Mouse (Mus musculus): Measurements from ENCODE around the gene Daw1. TPM values are rescaled to one million over a fixed set of nuclear protein-coding genes. Genes with fewer than 3 reads are reported as not detected.

Gene Daw1
- polyA plus RNA-seq, 1 experiment from 2014 or later = not detected

DNA sequence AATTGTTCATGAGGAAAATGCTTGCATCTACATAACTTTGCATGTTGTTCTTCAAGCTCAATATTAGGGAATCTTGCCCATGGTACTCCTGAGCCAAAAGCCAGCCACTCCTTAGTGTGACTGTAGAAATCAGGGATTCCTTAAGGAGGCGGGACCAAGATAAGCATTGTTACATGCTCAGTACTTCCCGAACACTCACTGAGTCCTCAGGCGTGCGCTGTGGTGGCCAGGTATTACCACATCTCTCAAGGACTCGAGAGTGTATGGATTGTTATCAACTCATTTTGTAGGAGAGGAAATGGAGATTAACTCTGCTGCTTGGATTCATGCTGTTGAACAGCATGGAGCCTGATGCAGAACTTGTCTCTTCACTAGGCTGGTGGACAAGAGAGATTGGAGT, 17.5 kb upstream of the Daw1 start:
- Histone ChIP-seq H3K27me3 (replicated peaks; ENCODE audit: low read depth, poor library complexity, severe bottlenecking) (no peaks in the 10 kb centered on the region), H3K9me3 (no peaks in the 10 kb centered on the region), H3K4me3 (no peak overlapping the region), H3K4me1 (no peaks in the 10 kb centered on the region), H3K27ac (replicated peaks) (no peak overlapping the region), H3K36me3 (replicated peaks) (no peaks in the 10 kb centered on the region)
- WGBS = 83% methylated on average over 5 of the region's 5 CpGs
- DNase-seq (ENCODE audit: low spot score) = no peak

DNA sequence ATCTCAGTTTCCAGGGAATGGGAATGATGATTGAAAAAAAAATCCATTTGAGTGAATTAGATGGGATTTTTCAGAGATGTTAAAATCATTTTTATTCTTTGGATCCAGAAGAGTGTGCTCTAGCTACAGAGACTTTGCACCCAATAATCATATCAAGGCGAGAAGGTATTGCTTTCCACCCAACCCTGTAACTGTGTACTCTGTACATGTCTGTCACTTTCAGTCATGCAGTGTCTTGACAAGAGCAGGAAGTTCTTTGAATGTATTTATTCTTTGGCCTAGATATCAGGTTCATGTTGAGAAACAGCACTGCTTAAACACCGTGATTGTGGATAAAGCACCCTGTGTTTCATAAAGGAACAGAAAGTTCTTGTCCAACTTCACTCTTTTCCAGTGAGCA, 13.0 kb upstream of the Daw1 start:
- Histone ChIP-seq H3K36me3 (replicated peaks) (no peaks in the 10 kb centered on the region), H3K9me3 (no peaks in the 10 kb centered on the region), H3K4me3 (no peak overlapping the region), H3K4me1 (no peaks in the 10 kb centered on the region), H3K27me3 (replicated peaks; ENCODE audit: low read depth, poor library complexity, severe bottlenecking) (no peaks in the 10 kb centered on the region), H3K27ac (replicated peaks) (no peak overlapping the region)
- WGBS = 89% methylated on average over 2 of the region's 2 CpGs
- no peak for DNase-seq (ENCODE audit: low spot score)

DNA sequence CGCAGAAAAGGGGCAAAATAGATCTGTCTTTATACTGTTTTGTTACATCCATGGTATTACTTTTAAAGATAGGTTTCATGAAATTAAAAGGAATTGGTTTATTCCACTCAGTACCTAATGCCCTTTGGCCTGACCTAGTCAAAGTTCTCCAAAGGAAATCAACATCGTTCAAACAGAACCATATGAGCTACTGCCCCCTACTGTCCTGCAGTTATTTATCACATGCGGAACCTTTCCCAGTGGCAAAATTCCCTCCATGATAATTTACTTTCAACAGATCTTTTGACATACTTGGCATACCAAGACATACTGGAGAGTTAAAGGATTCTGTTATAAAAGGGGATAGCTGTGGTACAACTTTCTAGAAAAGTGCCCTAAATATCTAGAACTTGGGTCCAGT, 9.3 kb upstream of the Daw1 start:
- Histone ChIP-seq H3K27ac (replicated peaks) (no peak overlapping the region), H3K4me1 (no peaks in the 10 kb centered on the region), H3K9me3 (no peaks in the 10 kb centered on the region), H3K27me3 (replicated peaks; ENCODE audit: low read depth, poor library complexity, severe bottlenecking) (no peaks in the 10 kb centered on the region), H3K36me3 (replicated peaks) (no peaks in the 10 kb centered on the region), H3K4me3 (no peak overlapping the region)
- 70% methylated on average over 3 of the region's 3 CpGs for WGBS
- DNase-seq (ENCODE audit: low spot score) = no peak

DNA sequence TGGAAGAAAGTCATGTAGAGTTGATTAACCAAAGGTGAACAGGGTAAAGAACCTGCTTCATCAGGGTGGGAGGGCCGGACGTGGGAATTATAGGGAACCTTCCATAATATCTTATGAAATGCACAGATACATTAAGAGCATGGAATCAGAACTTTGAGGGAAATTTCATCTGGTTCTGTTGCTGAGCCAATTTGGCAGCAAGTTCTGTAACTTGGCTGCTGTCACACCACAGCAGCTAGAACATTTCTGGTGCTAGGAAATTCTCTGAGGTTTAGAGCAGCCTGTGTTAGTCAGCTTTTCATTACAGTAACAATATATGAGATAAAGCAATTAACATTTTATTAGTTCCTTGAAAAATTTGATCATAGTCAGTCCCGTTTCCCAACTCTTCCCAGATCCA, 6.6 kb upstream of the Daw1 start:
- DNase-seq (ENCODE audit: low spot score) = no peak
- Histone ChIP-seq H3K4me1 (no peaks in the 10 kb centered on the region), H3K4me3 (no peak overlapping the region), H3K27ac (replicated peaks) (no peak overlapping the region), H3K27me3 (replicated peaks; ENCODE audit: low read depth, poor library complexity, severe bottlenecking) (no peaks in the 10 kb centered on the region), H3K9me3 (no peaks in the 10 kb centered on the region), H3K36me3 (replicated peaks) (no peaks in the 10 kb centered on the region)
- 89% methylated on average over 3 of the region's 3 CpGs for WGBS

DNA sequence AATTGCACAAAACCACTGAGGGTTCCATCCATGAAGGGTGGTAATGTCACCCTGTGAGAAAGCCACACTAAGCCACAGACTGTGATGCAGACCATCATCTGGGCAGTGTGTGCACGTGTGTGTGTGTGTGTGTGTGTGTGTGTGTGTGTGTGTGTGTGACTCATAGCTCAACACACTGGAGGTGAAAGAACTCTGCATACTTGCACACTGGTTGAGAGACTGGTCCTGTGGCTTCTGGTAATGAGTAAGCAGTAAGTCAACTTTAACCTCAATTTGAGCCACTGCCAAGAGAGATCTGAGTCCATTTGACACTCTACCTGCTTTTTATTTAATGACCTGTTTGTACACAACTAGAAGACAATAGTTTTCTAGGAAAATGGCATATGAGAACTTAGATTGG, 2.7 kb upstream of the Daw1 start:
- WGBS = 58% methylated on average over 1 of the region's 1 CpGs
- H3K4me3 ChIP-seq = no peak overlapping the region
- H3K4me1 ChIP-seq = 0 out of 2 replicates have a peak, but pooled peaks cover 5% of the 10 kb centered on the region
- H3K36me3 ChIP-seq (replicated peaks) = no peaks in the 10 kb centered on the region
- no peak overlapping the region for H3K27ac ChIP-seq (replicated peaks)
- no peaks in the 10 kb centered on the region for H3K9me3 ChIP-seq
- H3K27me3 ChIP-seq (replicated peaks; ENCODE audit: low read depth, poor library complexity, severe bottlenecking) = no peaks in the 10 kb centered on the region
- no peak for DNase-seq (ENCODE audit: low spot score)

DNA sequence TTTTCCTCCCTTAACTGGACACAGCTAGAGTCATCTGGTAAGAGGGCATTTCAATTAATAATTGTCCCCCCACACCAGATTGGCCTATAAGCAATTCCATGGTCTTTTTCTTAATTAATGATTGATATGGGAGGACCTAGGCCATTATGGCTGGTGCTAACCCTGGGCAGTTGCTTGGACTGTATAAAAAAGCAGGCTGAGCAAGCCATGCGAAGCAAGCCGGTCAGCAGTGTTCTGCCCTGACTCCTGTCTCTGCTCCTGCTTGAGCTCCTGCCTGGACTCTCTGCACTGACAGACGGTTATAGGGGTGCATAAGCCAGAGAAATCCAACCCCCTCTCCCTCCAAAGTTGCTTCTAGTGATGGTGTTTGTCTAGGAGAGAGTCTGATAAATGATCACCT, 2.1 kb downstream of the Daw1 start:
- Histone ChIP-seq H3K4me1 (0 out of 2 replicates have a peak, but pooled peaks cover 5% of the 10 kb centered on the region), H3K27me3 (replicated peaks; ENCODE audit: low read depth, poor library complexity, severe bottlenecking) (no peaks in the 10 kb centered on the region), H3K9me3 (no peaks in the 10 kb centered on the region), H3K27ac (replicated peaks) (no peak overlapping the region), H3K36me3 (replicated peaks) (no peaks in the 10 kb centered on the region), H3K4me3 (no peak overlapping the region)
- no peak for DNase-seq (ENCODE audit: low spot score)
- WGBS = 89% methylated on average over 3 of the region's 3 CpGs

DNA sequence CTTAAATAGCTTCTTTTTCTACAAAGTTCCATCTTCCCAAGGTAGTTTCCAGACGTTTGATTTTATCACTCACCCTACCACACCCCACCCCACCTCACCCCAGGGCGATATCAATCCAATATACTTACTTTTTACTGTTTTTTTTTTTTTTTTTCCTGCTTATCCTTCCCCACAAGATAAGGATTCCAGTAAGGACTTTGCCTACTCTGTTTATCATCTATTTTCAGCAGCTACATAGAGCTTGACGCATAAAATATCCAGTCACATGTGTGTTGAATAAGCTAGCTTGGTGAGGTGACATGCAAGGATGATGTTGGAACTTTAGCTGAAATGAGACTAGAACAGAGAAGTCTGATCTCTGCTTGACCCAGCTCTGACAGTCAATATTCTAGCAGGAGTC, 4.5 kb downstream of the Daw1 start:
- no peak overlapping the region for H3K4me3 ChIP-seq
- DNase-seq (ENCODE audit: low spot score) = no peak
- 0 out of 2 replicates have a peak, but pooled peaks cover 5% of the 10 kb centered on the region for H3K4me1 ChIP-seq
- no peaks in the 10 kb centered on the region for H3K27me3 ChIP-seq (replicated peaks; ENCODE audit: low read depth, poor library complexity, severe bottlenecking)
- no peaks in the 10 kb centered on the region for H3K9me3 ChIP-seq
- WGBS = 87% methylated on average over 3 of the region's 3 CpGs
- H3K36me3 ChIP-seq (replicated peaks) = no peaks in the 10 kb centered on the region
- no peak overlapping the region for H3K27ac ChIP-seq (replicated peaks)

DNA sequence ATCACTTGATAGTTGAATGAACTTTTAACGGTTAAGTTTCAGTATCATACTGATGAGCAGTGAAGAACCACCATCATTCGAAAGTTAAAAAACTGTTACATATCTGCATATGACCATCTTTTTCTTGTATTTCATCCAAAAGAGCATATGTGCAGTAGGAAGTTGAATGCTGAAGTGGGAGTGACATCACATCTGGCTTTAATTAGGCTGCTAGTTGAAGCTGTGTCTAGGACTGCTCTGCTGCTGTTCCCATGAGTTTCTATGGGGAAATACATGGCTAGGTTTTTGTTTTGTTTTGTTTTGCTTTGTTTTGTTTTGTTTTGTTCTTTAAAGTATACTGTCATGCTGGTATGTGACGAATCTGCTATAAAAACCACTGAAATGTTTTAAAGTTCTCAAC, 9.6 kb downstream of the Daw1 start:
- DNase-seq (ENCODE audit: low spot score) = no peak
- no peaks in the 10 kb centered on the region for H3K36me3 ChIP-seq (replicated peaks)
- no peaks in the 10 kb centered on the region for H3K9me3 ChIP-seq
- H3K4me3 ChIP-seq = no peak overlapping the region
- H3K27me3 ChIP-seq (replicated peaks; ENCODE audit: low read depth, poor library complexity, severe bottlenecking) = no peaks in the 10 kb centered on the region
- no peaks in the 10 kb centered on the region for H3K4me1 ChIP-seq
- 79% methylated on average over 3 of the region's 3 CpGs for WGBS
- H3K27ac ChIP-seq (replicated peaks) = no peak overlapping the region

DNA sequence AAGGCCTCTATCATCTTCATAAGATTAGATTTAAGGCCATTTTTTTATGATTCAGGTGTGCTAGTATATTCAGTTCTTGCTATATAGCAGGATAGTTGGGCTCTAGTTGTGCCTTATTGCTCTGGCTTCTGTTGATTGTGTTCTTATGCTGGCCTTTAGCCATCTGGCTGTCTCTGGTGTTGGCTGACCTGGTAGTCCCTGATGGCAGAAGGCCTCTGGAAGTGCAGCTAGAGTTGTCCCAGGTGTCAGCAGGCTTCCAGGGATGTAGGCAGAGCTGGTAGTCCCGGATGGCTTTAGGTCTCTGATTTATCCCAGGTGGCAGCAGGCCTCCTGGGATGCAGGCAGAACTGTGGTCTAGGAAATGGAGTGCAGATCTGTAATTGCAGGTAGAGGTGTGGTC, 16.4 kb downstream of the Daw1 start:
- WGBS = 72% methylated on average over 1 of the region's 1 CpGs

DNA sequence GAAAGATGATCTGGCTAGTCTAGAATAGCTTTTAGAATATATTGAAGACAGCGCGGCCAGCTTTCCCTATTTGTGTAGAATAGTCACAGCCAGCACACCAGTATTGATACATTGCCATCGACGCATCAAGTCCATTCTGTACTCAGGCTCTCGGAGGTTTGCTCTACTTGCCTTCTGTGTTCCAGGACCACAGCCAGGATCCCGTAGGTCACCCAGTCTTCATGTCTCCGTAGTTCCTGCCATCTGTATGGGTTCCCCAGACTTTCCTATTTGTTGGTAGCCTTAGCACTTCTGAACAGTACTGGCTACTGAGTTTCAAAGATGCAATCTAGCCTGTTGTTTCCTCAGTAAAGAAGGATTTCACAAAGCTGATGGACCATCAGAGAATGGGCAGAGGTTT, 20.0 kb downstream of the Daw1 start:
- no peaks in the 10 kb centered on the region for H3K9me3 ChIP-seq
- no peak overlapping the region for H3K27ac ChIP-seq (replicated peaks)
- no peaks in the 10 kb centered on the region for H3K36me3 ChIP-seq (replicated peaks)
- H3K27me3 ChIP-seq (replicated peaks; ENCODE audit: low read depth, poor library complexity, severe bottlenecking) = no peaks in the 10 kb centered on the region
- DNase-seq (ENCODE audit: low spot score) = no peak
- 90% methylated on average over 7 of the region's 7 CpGs for WGBS
- no peak overlapping the region for H3K4me3 ChIP-seq
- no peaks in the 10 kb centered on the region for H3K4me1 ChIP-seq

More for the DNA sequence above, 16.4 kb downstream of the Daw1 start:
- no peaks in the 10 kb centered on the region for H3K4me1 ChIP-seq
- no peaks in the 10 kb centered on the region for H3K27me3 ChIP-seq (replicated peaks; ENCODE audit: low read depth, poor library complexity, severe bottlenecking)
- H3K27ac ChIP-seq (replicated peaks) = no peak overlapping the region
- H3K4me3 ChIP-seq = no peak overlapping the region
- H3K36me3 ChIP-seq (replicated peaks) = no peaks in the 10 kb centered on the region
- no peaks in the 10 kb centered on the region for H3K9me3 ChIP-seq
- DNase-seq (ENCODE audit: low spot score) = no peak

DNA sequence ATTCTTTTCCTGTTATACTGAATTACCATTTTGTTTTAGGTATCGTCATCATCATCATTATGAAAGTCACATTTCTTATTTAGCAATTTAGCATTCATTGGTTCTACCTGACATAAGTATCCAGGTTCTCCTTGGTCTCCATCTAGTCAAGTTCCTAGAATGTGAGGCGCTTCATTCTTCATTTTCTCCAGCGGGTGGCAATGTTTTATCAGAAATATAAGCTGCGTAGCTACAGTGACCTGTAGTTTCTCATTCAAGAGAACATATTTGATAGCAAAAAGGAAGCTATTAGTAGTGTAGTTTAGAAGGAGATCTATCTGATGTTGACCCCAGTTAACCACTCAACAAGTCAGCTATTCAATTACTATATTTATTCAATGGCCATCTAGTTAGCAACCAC, 21.9 kb downstream of the Daw1 start:
- Histone ChIP-seq H3K36me3 (replicated peaks) (no peaks in the 10 kb centered on the region), H3K4me3 (no peak overlapping the region), H3K27me3 (replicated peaks; ENCODE audit: low read depth, poor library complexity, severe bottlenecking) (no peaks in the 10 kb centered on the region), H3K27ac (replicated peaks) (no peak overlapping the region), H3K4me1 (no peaks in the 10 kb centered on the region), H3K9me3 (no peaks in the 10 kb centered on the region)
- 73% methylated on average over 4 of the region's 4 CpGs for WGBS
- DNase-seq (ENCODE audit: low spot score) = no peak

DNA sequence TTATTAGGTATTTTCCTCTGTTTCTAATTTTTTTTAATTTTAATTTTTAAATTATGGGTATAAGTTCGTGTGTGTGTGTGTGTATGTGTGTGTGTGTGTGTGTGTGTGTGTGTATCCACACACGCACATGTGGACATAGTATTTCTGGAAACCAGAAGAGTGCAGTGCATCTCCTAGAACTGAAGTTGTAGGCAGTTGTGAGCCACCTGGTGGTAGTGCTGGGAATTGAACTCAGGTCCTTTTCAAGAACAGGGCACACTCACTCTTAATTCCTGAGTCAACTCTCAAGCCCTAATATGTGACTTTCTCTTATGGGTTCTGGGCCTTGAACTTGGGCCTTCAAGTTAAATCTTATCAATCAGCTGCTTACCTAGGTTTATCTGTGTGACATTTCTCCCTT, 27.6 kb downstream of the Daw1 start:
- Histone ChIP-seq H3K36me3 (replicated peaks) (no peaks in the 10 kb centered on the region), H3K9me3 (no peaks in the 10 kb centered on the region), H3K4me1 (no peaks in the 10 kb centered on the region), H3K4me3 (no peak overlapping the region), H3K27ac (replicated peaks) (no peak overlapping the region), H3K27me3 (replicated peaks; ENCODE audit: low read depth, poor library complexity, severe bottlenecking) (no peaks in the 10 kb centered on the region)
- WGBS = 51% methylated on average over 2 of the region's 2 CpGs
- DNase-seq (ENCODE audit: low spot score) = peak; percentile 52

DNA sequence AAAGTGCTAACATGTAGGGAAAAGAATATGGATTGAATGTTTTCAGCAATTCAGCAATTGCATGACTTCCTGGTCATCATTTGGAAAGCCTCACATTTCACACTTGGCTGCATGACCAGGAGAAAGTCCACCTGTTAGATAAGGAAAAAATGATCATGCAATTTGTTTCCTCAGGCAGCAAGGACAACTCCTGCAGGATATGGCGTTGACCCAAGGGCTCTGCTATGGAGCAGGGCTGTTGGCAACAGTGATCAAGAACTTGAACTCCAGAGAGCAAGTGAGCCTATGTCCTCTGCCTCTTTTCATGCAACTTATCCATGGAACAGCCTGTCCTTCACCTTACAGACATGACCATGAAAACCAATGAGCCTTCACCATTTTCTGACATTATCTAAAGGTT, 50.4 kb downstream of the Daw1 start:
- no peaks in the 10 kb centered on the region for H3K9me3 ChIP-seq
- H3K4me1 ChIP-seq = no peaks in the 10 kb centered on the region
- no peaks in the 10 kb centered on the region for H3K27me3 ChIP-seq (replicated peaks; ENCODE audit: low read depth, poor library complexity, severe bottlenecking)
- no peak overlapping the region for H3K27ac ChIP-seq (replicated peaks)
- H3K36me3 ChIP-seq (replicated peaks) = no peaks in the 10 kb centered on the region
- WGBS = 84% methylated on average over 1 of the region's 1 CpGs
- no peak for DNase-seq (ENCODE audit: low spot score)
- no peak overlapping the region for H3K4me3 ChIP-seq

DNA sequence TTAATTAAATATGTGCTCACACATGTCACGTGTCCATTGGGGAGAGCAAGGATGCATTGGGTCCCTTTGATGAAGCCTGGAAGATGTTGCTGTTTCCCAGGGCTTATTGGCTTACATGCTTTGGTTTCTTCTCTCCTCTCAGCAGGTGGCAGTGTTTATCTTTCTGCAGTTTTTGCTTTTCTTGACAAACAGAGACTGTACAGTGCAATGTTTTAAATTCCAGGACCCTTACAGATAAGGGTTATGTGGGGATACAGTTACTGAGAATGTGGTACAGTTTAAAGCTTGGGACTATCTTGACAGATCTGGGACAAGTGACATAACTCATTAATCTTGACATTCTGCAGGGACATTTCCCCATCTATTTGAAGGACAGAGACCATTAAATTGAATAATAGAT, 58.7 kb downstream of the Daw1 start:
- no peak for DNase-seq (ENCODE audit: low spot score)
- Histone ChIP-seq H3K4me1 (no peaks in the 10 kb centered on the region), H3K9me3 (no peaks in the 10 kb centered on the region), H3K27me3 (replicated peaks; ENCODE audit: low read depth, poor library complexity, severe bottlenecking) (no peaks in the 10 kb centered on the region), H3K4me3 (no peak overlapping the region), H3K36me3 (replicated peaks) (no peaks in the 10 kb centered on the region), H3K27ac (replicated peaks) (no peak overlapping the region)
- WGBS = 45% methylated on average over 1 of the region's 1 CpGs
